Comparison of ENCODE assay signal across 9 mouse cellular contexts in genomic region chr7:16147643-16148042, GRCm38 (mm10). TPM values are rescaled to one million over a fixed set of nuclear protein-coding genes. Genes with fewer than 3 reads are reported as not detected.
DNase-seq lines count a peak whose midpoint lies in the region; ATAC-seq and TF ChIP-seq lines count a peak whose summit lies in the region.
"Had no signal": no experiment of that assay in that cellular context is flagged by ENCODE, and none has a peak within 500 bp of the region (broad histone marks: within the 10 kb centered on the region; RNA-seq: fewer than 3 reads in every experiment).

No protein-coding gene starts in this region.

- H3K9me3 ChIP-seq in liver, embryonic 11.5 days (ENCODE audit: control insufficient read depth, low read length) = no peaks in the 10 kb centered on the region
- H3K9me3 ChIP-seq: megakaryocyte, embryonic 14.5 days had no signal

- no peak for ATAC-seq in liver, embryonic 11.5 days (replicated peaks; ENCODE audit: low FRiP score)

- intact Hi-C loops in gastrocnemius, adult 2 months (cut with DNase I) = no loop called here

- DNase-seq in heart, adult 8-10 months (ENCODE audit: low spot score) = peak; percentile 21
- no peak for DNase-seq in heart, adult 9 months (ENCODE audit: low spot score in 2 of 2)
- DNase-seq in urinary bladder, postnatal 14 days (ENCODE audit: low spot score) = peak; percentile 66
- DNase-seq in urinary bladder, postnatal 10 days (ENCODE audit: low spot score) = no peak
- peak; percentile 64 for DNase-seq in gastrocnemius, adult 2 months
- DNase-seq in liver, embryonic 11.5 days (ENCODE audit: low spot score) = peak; percentile 75
- peak; percentile 51 for DNase-seq in splenic B cell, adult 2 months (ENCODE audit: low read depth, low spot score)
- no peak for DNase-seq in frontal cortex, postnatal 14 days (ENCODE audit: low spot score in 2 of 2)

- H3K4me1 ChIP-seq in liver, embryonic 11.5 days (replicated peaks; ENCODE audit: control insufficient read depth, insufficient read depth, low read length) = no peaks in the 10 kb centered on the region

- H3K27ac ChIP-seq in gastrocnemius, adult 2 months = no peak overlapping the region
- H3K27ac ChIP-seq in liver, embryonic 11.5 days (ENCODE audit: low read depth, low read length) = no peak overlapping the region

- no peak for TF ChIP-seq CTCF in gastrocnemius, adult 2 months (IDR thresholded peaks at IDR 0.05)

- H3K4me3 ChIP-seq in gastrocnemius, adult 2 months = no peak overlapping the region
- H3K4me3 ChIP-seq in liver, embryonic 11.5 days (ENCODE audit: low read depth, low read length) = no peak overlapping the region
- H3K4me3 ChIP-seq: megakaryocyte, embryonic 14.5 days had no signal

- no peak overlapping the region for H3K9ac ChIP-seq in liver, embryonic 11.5 days (ENCODE audit: low read depth, low read length)

- no peaks in the 10 kb centered on the region for H3K36me3 ChIP-seq in liver, embryonic 11.5 days (ENCODE audit: control insufficient read depth, insufficient read depth, low read length)
- no peaks in the 10 kb centered on the region for H3K36me3 ChIP-seq in splenic B cell, adult 2 months (ENCODE audit: control insufficient read depth, insufficient read depth, low read length, poor library complexity, severe bottlenecking)

- WGBS in liver, embryonic 11.5 days = 16% methylated on average over 15 of the region's 15 CpGs

- no peak overlapping the region for H3K4me2 ChIP-seq in liver, embryonic 11.5 days

- peaks cover 10% of the 10 kb centered on the region for H3K27me3 ChIP-seq in liver, embryonic 11.5 days (replicated peaks; ENCODE audit: control insufficient read depth, insufficient read depth, low read length)
- no peaks in the 10 kb centered on the region for H3K27me3 ChIP-seq in splenic B cell, adult 2 months (ENCODE audit: control insufficient read depth, insufficient read depth, low read length, poor library complexity, severe bottlenecking)

RNA-seq across cellular contexts. Expression of gene Slc8a2, which starts 18.0 kb away (rescaled TPM):
- under 1 TPM; 0.66 to 0.84 (median 0.70) TPM for total RNA-seq in heart, adult 8-10 months (2022)
- total RNA-seq in gastrocnemius, adult 2 months (2021) = under 1 TPM; 0.08 to 0.28 TPM
- polyA plus RNA-seq in liver, embryonic 11.5 days (2014; fragmentation: Nextera tagmentation; extraction: Ambion mirVana) = 0.07 and 0.18 TPM in 2 replicates

RNA-seq across cellular contexts. Expression of gene Meis3, which starts 27.2 kb away (rescaled TPM):
- total RNA-seq in heart, adult 8-10 months (2022) = 1 to 10 TPM; 4.7 to 6.1 (median 5.2) TPM
- 1 to 10 TPM; 1.5 to 2.0 TPM for total RNA-seq in gastrocnemius, adult 2 months (2021)
- polyA plus RNA-seq in liver, embryonic 11.5 days (2014; fragmentation: Nextera tagmentation; extraction: Ambion mirVana) = 14.2 and 17.7 TPM in 2 replicates

RNA-seq across cellular contexts. Expression of gene Kptn, which starts 27.9 kb away (rescaled TPM):
- total RNA-seq in heart, adult 8-10 months (2022) = 10 to 100 TPM; 20.1 to 25.7 (median 23.5) TPM
- 10 to 100 TPM; 10.3 to 16.0 TPM for total RNA-seq in gastrocnemius, adult 2 months (2021)
- polyA plus RNA-seq in liver, embryonic 11.5 days (2014; fragmentation: Nextera tagmentation; extraction: Ambion mirVana) = 20.2 and 20.7 TPM in 2 replicates

RNA-seq across cellular contexts. Expression of gene Napa, which starts 49.4 kb away (rescaled TPM):
- total RNA-seq in heart, adult 8-10 months (2022) = 100 to 1,000 TPM in 1 of 4 experiments, 10 to 100 TPM in 3; 76.5 to 101 (median 84.9) TPM
- 100 to 1,000 TPM in 1 of 2 experiments, 10 to 100 TPM in 1; 99.2 to 113 TPM for total RNA-seq in gastrocnemius, adult 2 months (2021)
- polyA plus RNA-seq in liver, embryonic 11.5 days (2014; fragmentation: Nextera tagmentation; extraction: Ambion mirVana) = 167 and 174 TPM in 2 replicates

Comparison
In these comparisons a context has a peak if more than half of its experiments do, and no peak if none do; other contexts are left out.
1. DNase-seq: peak in heart, adult 8-10 months (single experiment), urinary bladder, postnatal 14 days (single experiment), gastrocnemius, adult 2 months (single experiment), liver, embryonic 11.5 days (single experiment) and splenic B cell, adult 2 months (single experiment); none in heart, adult 9 months (0 of 2), urinary bladder, postnatal 10 days (single experiment) and frontal cortex, postnatal 14 days (0 of 2).